Mouse (Mus musculus): ENCODE data around the gene Bcl11b.

DNA sequence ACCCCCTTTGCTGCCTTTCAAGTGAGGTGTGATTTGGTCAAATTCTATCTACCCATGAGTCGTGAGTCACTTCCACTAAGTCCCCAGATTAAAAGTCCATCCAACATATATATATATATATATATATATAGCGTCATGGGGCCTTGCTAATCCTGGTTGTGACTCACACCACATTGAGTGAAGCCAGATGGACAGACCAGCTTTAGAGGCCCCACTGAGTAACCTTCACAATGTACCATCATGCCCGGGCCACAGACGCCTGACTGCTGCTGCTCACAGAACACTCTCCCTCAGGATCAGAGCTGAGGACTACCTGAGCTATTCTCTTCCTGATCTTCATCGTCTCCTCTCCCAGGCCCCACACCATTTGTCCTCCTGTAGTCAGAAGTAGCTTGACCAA, 115.4 kb downstream of the Bcl11b start:
- no peak for TF ChIP-seq POLR2A (IDR thresholded peaks at IDR 0.05; ENCODE audit: control insufficient read depth, low read depth, low read length)
- no peak for TF ChIP-seq CTCF (IDR thresholded peaks at IDR 0.05; ENCODE audit: control insufficient read depth, insufficient read depth, insufficient replicate concordance, low read depth, low read length)

Data from testis, adult 2 months (tissue).